Mouse (Mus musculus) thymus, adult 2 months (tissue): ENCODE data around the gene Sh2d7.

Experiments
- CTCF ChIP-seq: fragments of 200-500 bp; IDR thresholded peaks from 2 replicates; pipeline ENCODE4 v1.5.1; 2012; ENCODE audit warnings: mild to moderate bottlenecking, control low read depth, low read length, moderate library complexity, borderline replicate concordance; ENCODE audit not compliant: control insufficient read depth, poor library complexity, insufficient read depth; ENCODE audit errors: extremely low read depth
- POLR2A ChIP-seq: fragments of 200-500 bp; IDR thresholded peaks from 2 replicates; pipeline ENCODE4 v1.6.1; 2012; ENCODE audit warnings: mild to moderate bottlenecking, low read length, control low read depth, moderate library complexity; ENCODE audit not compliant: control insufficient read depth, poor library complexity, insufficient read depth; ENCODE audit errors: extremely low read depth

- TF ChIP-seq POLR2A (no peak), CTCF (no peak)
Measured at GRCm38 (mm10) chr9:54552409-54552808, 13.6 kb downstream of the Sh2d7 start.
